Mouse (Mus musculus) pancreas, adult 10 weeks (tissue): Measurements from ENCODE around the gene Nxnl2. TPM values are rescaled to one million over a fixed set of nuclear protein-coding genes. Genes with fewer than 3 reads are reported as not detected.

Experiments used
- polyA plus RNA-seq: library from polyadenylated mRNA; stranded (reverse); fragments of 350-450 nt; fragmentation: Illumina TruSeq; extraction: RNeasy Lipid Tissue Mini Kit (QIAGEN cat#74804); gene quantifications from one replicate; pipeline ENCODE4 v1.2.3, GENCODE M21; 2015; ENCODE audit warnings: low read depth, low replicate concordance; ENCODE audit not compliant: insufficient read depth

Gene Nxnl2
- polyA plus RNA-seq, result 0.55 TPM

GRCm38 (mm10) chr13:51170691-51171680 lies at the start of gene Nxnl2:
Gene Nxnl2 (plus strand): TSS chr13:51171022.

Other genes starting within 250 kb of the Nxnl2 start
- 6.1 TPM for gene Spin1, start 70.1 kb upstream of the Nxnl2 start, polyA plus RNA-seq
- 1.9 TPM for gene S1pr3, start 237.6 kb downstream of the Nxnl2 start, polyA plus RNA-seq